Comparison of ENCODE assay signal across 30 mouse cellular contexts in genomic region chr7:113515831-113516230, GRCm38 (mm10). TPM values are rescaled to one million over a fixed set of nuclear protein-coding genes. Genes with fewer than 3 reads are reported as not detected.
DNase-seq lines count a peak whose midpoint lies in the region; ATAC-seq and TF ChIP-seq lines count a peak whose summit lies in the region.
"Had no signal": no experiment of that assay in that cellular context is flagged by ENCODE, and none has a peak within 500 bp of the region (broad histone marks: within the 10 kb centered on the region; RNA-seq: fewer than 3 reads in every experiment).

No protein-coding gene starts in this region.

- peak overlapping the region; percentile 3; the same call in 1 of the 2 replicates for H3K4me2 ChIP-seq in liver, embryonic 13.5 days
- H3K4me2 ChIP-seq in liver, embryonic 11.5 days, result no peak overlapping the region
- peak overlapping the region; percentile 29 for H3K4me2 ChIP-seq in kidney, embryonic 16.5 days (replicated peaks; ENCODE audit: low read depth, low read length)
- H3K4me2 ChIP-seq in myocyte (ENCODE audit: low read depth), result peak overlapping the region; percentile 81
- H3K4me2 ChIP-seq: heart, embryonic 11.5 days had no signal

- H3K4me3 ChIP-seq in liver, embryonic 13.5 days (replicated peaks), result no peak overlapping the region
- no peak overlapping the region for H3K4me3 ChIP-seq in liver, embryonic 11.5 days (ENCODE audit: low read depth, low read length)
- no peak overlapping the region for H3K4me3 ChIP-seq in kidney, embryonic 16.5 days (ENCODE audit: low read length)
- H3K4me3 ChIP-seq in myocyte, result no peak overlapping the region
- H3K4me3 ChIP-seq: embryonic facial prominence, embryonic 13.5 days; gastrocnemius, adult 2 months; hindbrain, embryonic 12.5 days; limb, embryonic 12.5 days; megakaryocyte, embryonic 14.5 days; midbrain, embryonic 12.5 days had no signal

- H3K36me3 ChIP-seq in liver, embryonic 13.5 days, result no peaks in the 10 kb centered on the region
- no peaks in the 10 kb centered on the region for H3K36me3 ChIP-seq in liver, embryonic 11.5 days (ENCODE audit: control insufficient read depth, insufficient read depth, low read length)
- no peaks in the 10 kb centered on the region for H3K36me3 ChIP-seq in kidney, embryonic 16.5 days (ENCODE audit: insufficient read depth, low read length)
- H3K36me3 ChIP-seq in myocyte (ENCODE audit: control insufficient read depth, insufficient read depth), result no peaks in the 10 kb centered on the region
- H3K36me3 ChIP-seq: embryonic facial prominence, embryonic 13.5 days; G1E; hindbrain, embryonic 12.5 days; limb, embryonic 12.5 days; midbrain, embryonic 12.5 days had no signal

- H3K9ac ChIP-seq in liver, embryonic 13.5 days, result no peak overlapping the region
- H3K9ac ChIP-seq in liver, embryonic 11.5 days (ENCODE audit: low read depth, low read length), result no peak overlapping the region
- H3K9ac ChIP-seq in kidney, embryonic 16.5 days (replicated peaks; ENCODE audit: low read length), result no peak overlapping the region
- H3K9ac ChIP-seq: embryonic facial prominence, embryonic 13.5 days; hindbrain, embryonic 12.5 days; limb, embryonic 12.5 days; midbrain, embryonic 12.5 days had no signal

- peaks cover 2% of the 10 kb centered on the region; the same call in 1 of the 2 replicates for H3K27me3 ChIP-seq in liver, embryonic 13.5 days
- H3K27me3 ChIP-seq in liver, embryonic 11.5 days (replicated peaks; ENCODE audit: control insufficient read depth, insufficient read depth, low read length), result 0 out of 2 replicates have a peak, but pooled peaks cover 2% of the 10 kb centered on the region
- H3K27me3 ChIP-seq in kidney, embryonic 16.5 days (ENCODE audit: insufficient read depth, low read length), result 0 out of 2 replicates have a peak, but pooled peaks cover 2% of the 10 kb centered on the region
- H3K27me3 ChIP-seq in myocyte (ENCODE audit: control insufficient read depth, insufficient read depth, insufficient read length), result no peaks in the 10 kb centered on the region
- H3K27me3 ChIP-seq: megakaryocyte, embryonic 14.5 days had no signal

- ATAC-seq in liver, embryonic 13.5 days (ENCODE audit: low read depth), result no peak
- ATAC-seq in liver, embryonic 11.5 days (replicated peaks; ENCODE audit: low FRiP score), result no peak
- ATAC-seq in kidney, embryonic 16.5 days (ENCODE audit: low FRiP score, low TSS enrichment), result no peak
- ATAC-seq in megakaryocyte progenitor cell, adult 5-6 weeks (replicated peaks; ENCODE audit: poor library complexity), result no peak
- ATAC-seq: forebrain, embryonic 16.5 days; hindbrain, postnatal 0 days; intestine, embryonic 16.5 days had no signal

- no peaks in the 10 kb centered on the region for H3K9me3 ChIP-seq in liver, embryonic 13.5 days (replicated peaks)
- H3K9me3 ChIP-seq in liver, embryonic 11.5 days (ENCODE audit: control insufficient read depth, low read length), result no peaks in the 10 kb centered on the region
- no peaks in the 10 kb centered on the region for H3K9me3 ChIP-seq in kidney, embryonic 16.5 days (ENCODE audit: low read length)
- H3K9me3 ChIP-seq: embryonic facial prominence, embryonic 13.5 days; G1E; hindbrain, embryonic 12.5 days; limb, embryonic 12.5 days; megakaryocyte, embryonic 14.5 days; midbrain, embryonic 12.5 days had no signal

- peaks cover 67% of the 10 kb centered on the region for H3K79me2 ChIP-seq in myocyte (ENCODE audit: control insufficient read depth, insufficient read depth)

- WGBS in liver, embryonic 13.5 days (ENCODE audit: insufficient replicate concordance), result 78% methylated on average over 4 of the region's 4 CpGs
- WGBS in liver, embryonic 11.5 days, result 85% methylated on average over 4 of the region's 4 CpGs
- WGBS in kidney, embryonic 16.5 days, result 74% methylated on average over 4 of the region's 4 CpGs

- no peak overlapping the region for H3ac ChIP-seq in myocyte (ENCODE audit: control insufficient read depth, insufficient read length)

- peak; percentile 20 for DNase-seq in kidney, adult 11 months
- no peak for DNase-seq in kidney, adult 18-20 months
- DNase-seq in liver, embryonic 13.5 days, result no peak
- no peak for DNase-seq in liver, embryonic 11.5 days (ENCODE audit: low spot score)
- no peak for DNase-seq in cerebellum, postnatal 14 days
- DNase-seq: adrenal gland, postnatal 10 days; cerebellum, adult 11 months; cerebellum, adult 9-10 months; gastrocnemius, adult 2 months; gastrocnemius, postnatal 36 days; heart, adult 18-20 months; heart, postnatal 36 days; lung, postnatal 36 days; retina, postnatal 1 day; right cerebral cortex, postnatal 25 days; thymus, adult 2 months; thymus, postnatal 36 days had no signal

- peaks cover 46% of the 10 kb centered on the region for H3K4me1 ChIP-seq in liver, embryonic 13.5 days (replicated peaks)
- H3K4me1 ChIP-seq in liver, embryonic 11.5 days (replicated peaks; ENCODE audit: control insufficient read depth, insufficient read depth, low read length), result peaks cover 10% of the 10 kb centered on the region; the same call in 1 of the 2 replicates
- H3K4me1 ChIP-seq in kidney, embryonic 16.5 days (ENCODE audit: insufficient read depth, low read length), result peaks cover 23% of the 10 kb centered on the region

- no peak overlapping the region for H3K27ac ChIP-seq in liver, embryonic 13.5 days
- H3K27ac ChIP-seq in liver, embryonic 11.5 days (ENCODE audit: low read depth, low read length), result no peak overlapping the region
- peak overlapping the region; percentile 50; the same call in 1 of the 2 replicates for H3K27ac ChIP-seq in kidney, embryonic 16.5 days (ENCODE audit: low read length)
- H3K27ac ChIP-seq: embryonic facial prominence, embryonic 13.5 days; gastrocnemius, adult 2 months; hindbrain, embryonic 12.5 days; hindbrain, postnatal 0 days; limb, embryonic 12.5 days; midbrain, embryonic 12.5 days had no signal

- no peak for TF ChIP-seq POLR2A in myocyte (IDR thresholded peaks at IDR 0.05; ENCODE audit: insufficient read length, low read depth)

TF ChIP-seq in myocyte, 11 proteins besides CTCF, POLR2A, EP300 and RAD21:
- TF ChIP-seq POLR2AphosphoS2 (IDR thresholded peaks at IDR 0.05; ENCODE audit: insufficient read length, low read depth) (no peak), TCF3 (IDR thresholded peaks at IDR 0.05; ENCODE audit: insufficient read length, low read depth) (no peak), SRF (IDR thresholded peaks at IDR 0.05; ENCODE audit: control insufficient read depth, insufficient read length, low read depth) (no peak), MAX (IDR thresholded peaks at IDR 0.05; ENCODE audit: low read depth) (no peak), REST (IDR thresholded peaks at IDR 0.05; ENCODE audit: insufficient read depth, insufficient read length) (no peak)

RNA-seq across cellular contexts. Expression of gene Far1, which starts 2.2 kb away (rescaled TPM):
- 26.1 and 34.1 TPM in 2 replicates for polyA plus RNA-seq in liver, embryonic 13.5 days (2015; fragmentation: Nextera tagmentation; extraction: Ambion mirVana)
- polyA plus RNA-seq in liver, embryonic 11.5 days (2014; fragmentation: Nextera tagmentation; extraction: Ambion mirVana), result 45.2 and 51.0 TPM in 2 replicates
- 98.3 and 100.0 TPM in 2 replicates for polyA plus RNA-seq in kidney, embryonic 16.5 days (2015; fragmentation: Nextera tagmentation; extraction: Ambion mirVana)
- 8.2 TPM for polyA plus RNA-seq in myocyte (2012; fragmentation: generic; extraction: Trizol)
- 140 and 148 TPM in 2 replicates for total RNA-seq in megakaryocyte progenitor cell, adult 5-6 weeks (2015)
- total RNA-seq in megakaryocyte progenitor cell, adult 5-6 weeks (2017), result 97.5 and 122 TPM in 2 replicates
